Mouse (Mus musculus) brain, embryonic 18.5 days (tissue): ENCODE results near the gene Crhbp.
A peak's percentile ranks its signal among the peaks of the same experiment; 100 is the strongest.

ENCODE experiments used
- DNase-seq: peaks from one replicate; pipeline ENCODE4 v3.0.0-alpha.2; 2012; ENCODE audit warnings: low read depth, low spot score

Gene Crhbp

GRCm38 (mm10) chr13:95419204-95419749, 25.4 kb downstream of the Crhbp start:
- no peak for DNase-seq

GRCm38 (mm10) chr13:95418575-95419203, 26.0 kb downstream of the Crhbp start:
- no peak for DNase-seq

DNA sequence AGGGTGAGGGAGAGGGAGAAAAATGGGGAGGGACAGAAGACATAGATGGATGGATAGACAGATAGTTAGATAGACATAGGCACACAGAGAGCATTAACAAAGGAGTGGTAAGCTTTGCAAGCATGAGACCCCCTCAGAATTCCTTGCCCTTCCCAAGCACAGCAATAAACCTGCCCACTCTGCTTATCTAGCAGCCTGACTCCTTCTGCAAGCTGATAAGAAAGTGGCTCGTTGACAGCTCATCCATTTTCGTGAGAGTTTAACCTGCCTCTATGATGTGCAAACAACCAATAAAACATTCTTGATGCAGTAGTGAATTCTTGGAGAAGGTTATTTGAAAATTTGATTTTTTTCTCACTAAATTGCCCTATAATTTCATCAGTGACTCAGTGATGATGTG, 32.5 kb downstream of the Crhbp start:
- DNase-seq = no peak

DNA sequence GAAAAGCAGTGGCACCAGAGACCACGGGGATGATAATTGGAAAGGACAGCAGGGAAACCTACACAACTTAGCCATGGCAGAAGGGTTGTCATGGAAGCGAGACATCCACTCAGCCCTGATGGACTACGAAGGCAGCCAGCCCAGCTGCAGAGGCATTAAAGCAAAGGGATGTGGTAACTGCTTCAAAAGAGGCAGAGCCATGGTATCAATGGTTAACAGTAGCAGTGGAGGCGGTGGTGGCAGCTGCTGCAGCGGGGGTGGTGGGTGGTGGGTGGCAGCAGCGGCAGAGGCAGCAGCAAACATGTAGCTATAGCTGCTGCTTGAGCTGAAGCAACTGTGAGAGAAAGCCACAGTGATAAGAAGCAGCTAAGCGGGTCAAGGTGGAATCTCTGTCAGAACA, 51.5 kb downstream of the Crhbp start:
- no peak for DNase-seq

- peak; percentile 40 for DNase-seq
Measured at GRCm38 (mm10) chr13:95389866-95390865, 54.6 kb downstream of the Crhbp start.

GRCm38 (mm10) chr13:95388226-95388625, 56.5 kb downstream of the Crhbp start:
- DNase-seq = no peak

DNA sequence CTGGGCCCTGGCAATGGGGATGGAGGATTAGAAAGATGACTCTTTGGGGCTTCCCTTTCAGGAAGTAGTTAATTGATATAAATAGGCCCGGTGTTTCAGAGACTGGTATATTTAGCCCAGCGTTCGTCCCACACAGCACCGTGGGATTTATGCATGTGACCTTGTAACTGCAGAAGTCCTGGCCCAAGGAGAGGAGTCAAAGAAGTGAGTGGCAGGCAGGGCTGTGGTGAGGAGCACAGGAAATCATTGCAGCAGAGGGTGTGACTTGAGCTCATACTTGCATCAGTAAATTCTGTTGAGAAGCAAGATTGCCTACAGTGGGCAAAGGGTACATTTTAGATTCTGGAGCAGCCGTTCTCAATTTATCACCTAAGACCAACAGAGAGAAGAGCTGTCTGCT, 62.3 kb downstream of the Crhbp start:
- DNase-seq = no peak
